Mouse (Mus musculus): Measurements from ENCODE around the gene Ppp2r2d. TPM values are rescaled to one million over a fixed set of nuclear protein-coding genes. Genes with fewer than 3 reads are reported as not detected.

Ppp2r2d gene
- polyA plus RNA-seq, 1 experiment from 2014 or later: 40.0 TPM

- Histone ChIP-seq H3K27me3 (no peaks in the 10 kb centered on the region), H3K9me3 (no peaks in the 10 kb centered on the region), H3K4me3 (peak overlapping the region; percentile 83), H3K4me1 (peaks cover 36% of the 10 kb centered on the region), H3K4me2 (peak overlapping the region; percentile 63), H3K27ac (peak overlapping the region; percentile 80), H3K36me3 (no peaks in the 10 kb centered on the region), H3K9ac (peak overlapping the region; percentile 89)
- peak; percentile 50; the same call in 1 of the 2 replicates for ATAC-seq (ENCODE audit: insufficient number of reproducible peaks, insufficient read depth, low FRiP score, low TSS enrichment, low read depth)
- WGBS: 2% methylated on average over 10 of the region's 10 CpGs
These were observed 62.9 kb downstream of the Ppp2r2d start for GRCm38 (mm10) chr7:138908768-138909276.

GRCm38 (mm10) chr7:138909277-138910192 lies 63.7 kb downstream of the Ppp2r2d start, which contains the start of gene Bnip3:
TSS of gene Bnip3 (minus strand) at chr7:138909519.
- Histone ChIP-seq H3K27me3 (no peaks in the 10 kb centered on the region), H3K4me2 (peak within 1 kb of the TSS; percentile 63), H3K36me3 (no peaks in the 10 kb centered on the region), H3K9me3 (no peaks in the 10 kb centered on the region), H3K27ac (peak within 1 kb of the TSS; percentile 80), H3K9ac (peak within 1 kb of the TSS; percentile 89), H3K4me1 (peaks cover 32% of the 10 kb centered on the region), H3K4me3 (peak within 1 kb of the TSS; percentile 83)
- ATAC-seq (ENCODE audit: insufficient number of reproducible peaks, insufficient read depth, low FRiP score, low TSS enrichment, low read depth): peak; percentile 90
- WGBS: under 1% methylated on average over 61 of the region's 66 CpGs

- H3K4me3 ChIP-seq: peak overlapping the region; percentile 83
- WGBS: 25% methylated on average over 7 of the region's 7 CpGs
- H3K36me3 ChIP-seq: no peaks in the 10 kb centered on the region
- no peaks in the 10 kb centered on the region for H3K27me3 ChIP-seq
- H3K9ac ChIP-seq: peak overlapping the region; percentile 89
- peak overlapping the region; percentile 72 for H3K27ac ChIP-seq
- no peak for ATAC-seq (ENCODE audit: insufficient number of reproducible peaks, insufficient read depth, low FRiP score, low TSS enrichment, low read depth)
- peaks cover 32% of the 10 kb centered on the region for H3K4me1 ChIP-seq
- H3K4me2 ChIP-seq: peak overlapping the region; percentile 63
- no peaks in the 10 kb centered on the region for H3K9me3 ChIP-seq
These were observed 64.3 kb downstream of the Ppp2r2d start for GRCm38 (mm10) chr7:138910193-138910562.

GRCm38 (mm10) chr7:138913616-138914015 lies 67.7 kb downstream of the Ppp2r2d start:
- H3K36me3 ChIP-seq: no peaks in the 10 kb centered on the region
- no peak overlapping the region for H3K9ac ChIP-seq
- no peak overlapping the region for H3K4me2 ChIP-seq
- H3K27ac ChIP-seq: no peak overlapping the region
- no peaks in the 10 kb centered on the region for H3K9me3 ChIP-seq
- ATAC-seq (ENCODE audit: insufficient number of reproducible peaks, insufficient read depth, low FRiP score, low TSS enrichment, low read depth): no peak
- peaks cover 6% of the 10 kb centered on the region for H3K4me1 ChIP-seq
- WGBS: 64% methylated on average over 3 of the region's 3 CpGs
- H3K4me3 ChIP-seq: no peak overlapping the region
- H3K27me3 ChIP-seq: no peaks in the 10 kb centered on the region

- H3K27me3 ChIP-seq: no peaks in the 10 kb centered on the region
- H3K4me2 ChIP-seq: peak overlapping the region; percentile 67
- H3K36me3 ChIP-seq: no peaks in the 10 kb centered on the region
- peak overlapping the region; percentile 52; the same call in 1 of the 2 replicates for H3K27ac ChIP-seq
- H3K4me3 ChIP-seq: peak overlapping the region; percentile 36
- ATAC-seq (ENCODE audit: insufficient number of reproducible peaks, insufficient read depth, low FRiP score, low TSS enrichment, low read depth): no peak
- peak overlapping the region; percentile 60 for H3K9ac ChIP-seq
- H3K4me1 ChIP-seq: peaks cover 11% of the 10 kb centered on the region
- WGBS: 3% methylated on average over 26 of the region's 26 CpGs
- H3K9me3 ChIP-seq: no peaks in the 10 kb centered on the region
These were observed 73.5 kb downstream of the Ppp2r2d start for GRCm38 (mm10) chr7:138919156-138919944.

GRCm38 (mm10) chr7:138921611-138922010 lies 75.7 kb downstream of the Ppp2r2d start:
- no peak overlapping the region for H3K9ac ChIP-seq
- WGBS: 93% methylated on average over 8 of the region's 8 CpGs
- H3K4me2 ChIP-seq: no peak overlapping the region
- no peak overlapping the region for H3K4me3 ChIP-seq
- no peaks in the 10 kb centered on the region for H3K9me3 ChIP-seq
- H3K4me1 ChIP-seq: peaks cover 11% of the 10 kb centered on the region
- no peaks in the 10 kb centered on the region for H3K36me3 ChIP-seq
- H3K27ac ChIP-seq: no peak overlapping the region
- H3K27me3 ChIP-seq: no peaks in the 10 kb centered on the region
- ATAC-seq (ENCODE audit: insufficient number of reproducible peaks, insufficient read depth, low FRiP score, low TSS enrichment, low read depth): no peak

- Histone ChIP-seq H3K9ac (no peak overlapping the region), H3K36me3 (no peaks in the 10 kb centered on the region), H3K27ac (no peak overlapping the region), H3K27me3 (no peaks in the 10 kb centered on the region), H3K4me1 (peaks cover 9% of the 10 kb centered on the region), H3K4me2 (no peak overlapping the region), H3K9me3 (no peaks in the 10 kb centered on the region), H3K4me3 (no peak overlapping the region)
- 12% methylated on average over 3 of the region's 3 CpGs for whole genome bisulfite sequencing
- no peak for ATAC-seq (ENCODE audit: insufficient number of reproducible peaks, insufficient read depth, low FRiP score, low TSS enrichment, low read depth)
These were observed 78.0 kb downstream of the Ppp2r2d start for GRCm38 (mm10) chr7:138923756-138924425.

GRCm38 (mm10) chr7:138928456-138928855 lies 82.6 kb downstream of the Ppp2r2d start:
- Histone ChIP-seq H3K4me3 (no peak overlapping the region), H3K4me2 (no peak overlapping the region), H3K36me3 (no peaks in the 10 kb centered on the region), H3K9me3 (no peaks in the 10 kb centered on the region), H3K9ac (no peak overlapping the region), H3K27ac (no peak overlapping the region), H3K4me1 (no peaks in the 10 kb centered on the region), H3K27me3 (no peaks in the 10 kb centered on the region)
- 90% methylated on average over 4 of the region's 4 CpGs for WGBS
- no peak for ATAC-seq (ENCODE audit: insufficient number of reproducible peaks, insufficient read depth, low FRiP score, low TSS enrichment, low read depth)

Other genes with a start within 250 kb of the Ppp2r2d start
- 14.5 and 15.2 TPM in 2 replicates for gene Mapk1ip1, start 194 bp downstream of the Ppp2r2d start, polyA plus RNA-seq (2015; fragmentation: Nextera tagmentation; extraction: Ambion mirVana)
- 100.0 and 100 TPM in 2 replicates for gene Bnip3, start 63.4 kb downstream of the Ppp2r2d start, polyA plus RNA-seq (2015; fragmentation: Nextera tagmentation; extraction: Ambion mirVana)
- gene Jakmip3, start 94.7 kb downstream of the Ppp2r2d start, polyA plus RNA-seq (2015; fragmentation: Nextera tagmentation; extraction: Ambion mirVana): 0.41 and 0.47 TPM in 2 replicates
- gene Dpysl4, start 239.9 kb downstream of the Ppp2r2d start, polyA plus RNA-seq (2015; fragmentation: Nextera tagmentation; extraction: Ambion mirVana): 24.1 and 27.9 TPM in 2 replicates